Mouse (Mus musculus) myocyte (in vitro differentiated cells): Measurements from ENCODE around the gene Pcgf6. TPM values are rescaled to one million over a fixed set of nuclear protein-coding genes. Genes with fewer than 3 reads are reported as not detected.

Experiments
- H3K27me3 ChIP-seq: one replicate; pipeline ENCODE4 v1.6.1; 2011; ENCODE audit not compliant: control insufficient read depth, insufficient read depth, insufficient read length
- H3K36me3 ChIP-seq: one replicate; pipeline ENCODE4 v1.6.1; 2011; ENCODE audit not compliant: control insufficient read depth, insufficient read depth
- H3K4me2 ChIP-seq: one replicate; pipeline ENCODE4 v1.6.1; 2011; ENCODE audit warnings: low read depth, control low read depth
- H3K4me3 ChIP-seq: one replicate; pipeline ENCODE4 v1.5.1; 2011; ENCODE audit warnings: mild to moderate bottlenecking, control low read depth, moderate library complexity
- H3K79me2 ChIP-seq: one replicate; pipeline ENCODE4 v1.6.1; 2011; ENCODE audit not compliant: control insufficient read depth, insufficient read depth
- H3ac ChIP-seq: one replicate; pipeline ENCODE4 v1.6.1; 2011; ENCODE audit not compliant: control insufficient read depth, insufficient read length
- CEBPB ChIP-seq: IDR thresholded peaks from 2 replicates; pipeline ENCODE4 v1.6.1; 2011; ENCODE audit warnings: mild to moderate bottlenecking, moderate library complexity; ENCODE audit not compliant: poor library complexity, insufficient read depth, severe bottlenecking
- POLR2AphosphoS2 ChIP-seq: IDR thresholded peaks from one replicate; pipeline ENCODE4 v1.6.1; 2011; ENCODE audit warnings: low read depth, control low read depth; ENCODE audit not compliant: insufficient read length
- REST ChIP-seq: IDR thresholded peaks from one replicate; pipeline ENCODE4 v1.6.1; 2011; ENCODE audit warnings: mild to moderate bottlenecking, control low read depth, moderate library complexity; ENCODE audit not compliant: insufficient read depth, insufficient read length
- SRF ChIP-seq: IDR thresholded peaks from one replicate; pipeline ENCODE4 v1.6.1; 2011; ENCODE audit warnings: low read depth; ENCODE audit not compliant: control insufficient read depth, insufficient read length
- polyA plus RNA-seq: library from polyadenylated mRNA; unstranded; fragments of >200 nt; fragmentation: generic; extraction: Trizol; gene quantifications from one replicate; pipeline ENCODE4 v1.2.1, GENCODE M21; 2012; ENCODE audit warnings: missing spikeins

Pcgf6 gene
- polyA plus RNA-seq, 1 experiment, result 5.6 TPM

- TF ChIP-seq CEBPB (no peak), SRF (no peak), REST (no peak), POLR2AphosphoS2 (no peak)
- Histone ChIP-seq H3ac (no peak overlapping the region), H3K79me2 (no peaks in the 10 kb centered on the region), H3K4me2 (no peak overlapping the region), H3K4me3 (no peak overlapping the region), H3K36me3 (no peaks in the 10 kb centered on the region), H3K27me3 (no peaks in the 10 kb centered on the region)
Observed at GRCm38 (mm10) chr19:46983966-46984380, 66.7 kb downstream of the Pcgf6 start.

Other genes with a start within 250 kb of the Pcgf6 start
- gene Ina, start 36.2 kb downstream of the Pcgf6 start, polyA plus RNA-seq, result not detected
- 19.5 TPM for gene Nt5c2, start 35.8 kb downstream of the Pcgf6 start, polyA plus RNA-seq
- gene Taf5, start 16.8 kb upstream of the Pcgf6 start, polyA plus RNA-seq, result 2.5 TPM
- gene Usmg5, start 39.7 kb upstream of the Pcgf6 start, polyA plus RNA-seq, result 1,012 TPM
- gene Pdcd11, start 39.9 kb upstream of the Pcgf6 start, polyA plus RNA-seq, result 16.1 TPM
- gene Calhm2, start 87.4 kb upstream of the Pcgf6 start, polyA plus RNA-seq, result 1.4 TPM
- not detected for gene Calhm1, start 93.3 kb upstream of the Pcgf6 start, polyA plus RNA-seq
- not detected for gene Calhm3, start 106.9 kb upstream of the Pcgf6 start, polyA plus RNA-seq
- 120 TPM for gene Neurl1a, start 127.9 kb upstream of the Pcgf6 start, polyA plus RNA-seq